Mouse (Mus musculus): Measurements from ENCODE around the gene Capn7.

DNA sequence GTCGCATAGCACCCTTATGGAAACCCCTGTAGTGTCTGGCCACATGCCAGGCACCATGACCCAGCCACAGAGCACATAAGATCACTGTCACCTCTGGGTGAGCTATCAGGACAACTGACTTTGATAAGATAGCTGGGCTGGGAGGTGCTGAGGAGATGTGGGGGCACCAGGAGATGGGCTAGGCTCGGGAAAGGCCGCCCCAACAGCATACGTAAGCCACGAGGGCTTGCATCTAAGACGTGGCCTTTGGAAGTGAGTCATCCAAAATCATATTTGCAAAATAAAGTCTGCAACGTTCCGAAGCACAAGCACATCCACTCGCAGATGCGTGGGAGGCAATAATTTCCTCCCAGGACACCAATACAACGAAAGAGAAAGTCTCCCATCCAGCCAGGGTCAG is 64.5 kb downstream of the Capn7 start:
- TF ChIP-seq MAFK (IDR thresholded peaks at IDR 0.05; ENCODE audit: insufficient replicate concordance, low read length) (no peak), ETS1 (conservative IDR thresholded peaks at IDR 0.05; ENCODE audit: low read depth, low read length) (no peak), CTCF (conservative IDR thresholded peaks at IDR 0.05 in 1 of 2, IDR thresholded peaks at IDR 0.05 in 1 of 2; ENCODE audit: low read depth in 2 of 2, low read length in 2 of 2) (no peak)
